Mouse (Mus musculus) cortical plate, adult 2 months (tissue): ENCODE results near the gene Cox6b1.

Experiments used
- CTCF ChIP-seq: fragments of 200-500 bp; IDR thresholded peaks from 2 replicates; pipeline ENCODE4 v1.5.1; 2011; ENCODE audit warnings: mild to moderate bottlenecking, control low read depth, low read length; ENCODE audit not compliant: insufficient read depth; ENCODE audit errors: extremely low read depth
- POLR2A ChIP-seq: fragments of 200-500 bp; IDR thresholded peaks from 2 replicates; pipeline ENCODE4 v1.6.1; 2011; ENCODE audit warnings: mild to moderate bottlenecking, low read length, control low read depth; ENCODE audit not compliant: insufficient read depth; ENCODE audit errors: extremely low read depth

- TF ChIP-seq CTCF, result no peak
- peak; percentile 79 for TF ChIP-seq POLR2A
Measured at GRCm38 (mm10) chr7:30588676-30589434, 37.1 kb downstream of the Cox6b1 start, which contains the start of gene Kmt2b.
